Mouse (Mus musculus): ENCODE data around the gene Kirrel. TPM values are rescaled to one million over a fixed set of nuclear protein-coding genes. Genes with fewer than 3 reads are reported as not detected.

The Kirrel gene
- polyA plus RNA-seq, 1 experiment from 2014 or later: 11.0 TPM

GRCm38 (mm10) chr3:87194591-87194990, 20.0 kb upstream of the Kirrel start:
- H3K36me3 ChIP-seq (ENCODE audit: control insufficient read depth, insufficient read depth, low read length): no peaks in the 10 kb centered on the region
- no peaks in the 10 kb centered on the region for H3K27me3 ChIP-seq (ENCODE audit: control insufficient read depth, insufficient read depth, low read length)
- no peak overlapping the region for H3K9ac ChIP-seq (ENCODE audit: low read length)
- ATAC-seq (ENCODE audit: insufficient read depth, low FRiP score, low TSS enrichment) (no peak), DNase-seq (ENCODE audit: low spot score) (no peak)
- no peak overlapping the region for H3K4me3 ChIP-seq (ENCODE audit: low read depth, low read length)
- H3K9me3 ChIP-seq (ENCODE audit: control insufficient read depth, low read length): no peaks in the 10 kb centered on the region
- WGBS: 91% methylated on average over 2 of the region's 2 CpGs
- no peak overlapping the region for H3K27ac ChIP-seq (ENCODE audit: low read depth, low read length)
- H3K4me1 ChIP-seq (ENCODE audit: control insufficient read depth, insufficient read depth, low read length): no peaks in the 10 kb centered on the region
- no peak overlapping the region for H3K4me2 ChIP-seq (ENCODE audit: low read depth)

- H3K4me2 ChIP-seq (ENCODE audit: low read depth): no peak overlapping the region
- H3K4me1 ChIP-seq (ENCODE audit: control insufficient read depth, insufficient read depth, low read length): no peaks in the 10 kb centered on the region
- H3K27me3 ChIP-seq (ENCODE audit: control insufficient read depth, insufficient read depth, low read length): no peaks in the 10 kb centered on the region
- 63% methylated on average over 1 of the region's 1 CpGs for WGBS
- H3K9me3 ChIP-seq (ENCODE audit: control insufficient read depth, low read length): no peaks in the 10 kb centered on the region
- H3K4me3 ChIP-seq (ENCODE audit: low read depth, low read length): no peak overlapping the region
- ATAC-seq (ENCODE audit: insufficient read depth, low FRiP score, low TSS enrichment) (no peak), DNase-seq (ENCODE audit: low spot score) (no peak)
- no peak overlapping the region for H3K27ac ChIP-seq (ENCODE audit: low read depth, low read length)
- H3K9ac ChIP-seq (ENCODE audit: low read length): no peak overlapping the region
- H3K36me3 ChIP-seq (ENCODE audit: control insufficient read depth, insufficient read depth, low read length): no peaks in the 10 kb centered on the region
Measured at GRCm38 (mm10) chr3:87193756-87194155, 19.2 kb upstream of the Kirrel start.

- H3K36me3 ChIP-seq (ENCODE audit: control insufficient read depth, insufficient read depth, low read length): no peaks in the 10 kb centered on the region
- H3K27me3 ChIP-seq (ENCODE audit: control insufficient read depth, insufficient read depth, low read length): no peaks in the 10 kb centered on the region
- H3K4me2 ChIP-seq (ENCODE audit: low read depth): no peak overlapping the region
- H3K9ac ChIP-seq (ENCODE audit: low read length): no peak overlapping the region
- ATAC-seq (ENCODE audit: insufficient read depth, low FRiP score, low TSS enrichment) (no peak), DNase-seq (ENCODE audit: low spot score) (no peak)
- 54% methylated on average over 6 of the region's 6 CpGs for WGBS
- H3K4me1 ChIP-seq (ENCODE audit: control insufficient read depth, insufficient read depth, low read length): no peaks in the 10 kb centered on the region
- no peak overlapping the region for H3K4me3 ChIP-seq (ENCODE audit: low read depth, low read length)
- no peak overlapping the region for H3K27ac ChIP-seq (ENCODE audit: low read depth, low read length)
- no peaks in the 10 kb centered on the region for H3K9me3 ChIP-seq (ENCODE audit: control insufficient read depth, low read length)
Measured at GRCm38 (mm10) chr3:87193352-87193751, 18.8 kb upstream of the Kirrel start.

- WGBS: 84% methylated on average over 4 of the region's 4 CpGs
- Histone ChIP-seq H3K4me3 (ENCODE audit: low read depth, low read length) (no peak overlapping the region), H3K27me3 (ENCODE audit: control insufficient read depth, insufficient read depth, low read length) (no peaks in the 10 kb centered on the region), H3K27ac (ENCODE audit: low read depth, low read length) (no peak overlapping the region), H3K4me2 (ENCODE audit: low read depth) (no peak overlapping the region), H3K9ac (ENCODE audit: low read length) (no peak overlapping the region), H3K4me1 (ENCODE audit: control insufficient read depth, insufficient read depth, low read length) (peaks cover 8% of the 10 kb centered on the region), H3K36me3 (ENCODE audit: control insufficient read depth, insufficient read depth, low read length) (no peaks in the 10 kb centered on the region), H3K9me3 (ENCODE audit: control insufficient read depth, low read length) (no peaks in the 10 kb centered on the region)
- no peak for DNase-seq (ENCODE audit: low spot score)
- no peak for ATAC-seq (ENCODE audit: insufficient read depth, low FRiP score, low TSS enrichment)
Measured at GRCm38 (mm10) chr3:87176687-87177086, 2.1 kb upstream of the Kirrel start.

- Histone ChIP-seq H3K36me3 (ENCODE audit: control insufficient read depth, insufficient read depth, low read length) (no peaks in the 10 kb centered on the region), H3K27ac (ENCODE audit: low read depth, low read length) (no peak overlapping the region), H3K9ac (ENCODE audit: low read length) (no peak overlapping the region), H3K4me1 (ENCODE audit: control insufficient read depth, insufficient read depth, low read length) (peaks cover 18% of the 10 kb centered on the region), H3K4me3 (ENCODE audit: low read depth, low read length) (no peak overlapping the region), H3K27me3 (ENCODE audit: control insufficient read depth, insufficient read depth, low read length) (no peaks in the 10 kb centered on the region), H3K4me2 (ENCODE audit: low read depth) (no peak overlapping the region), H3K9me3 (ENCODE audit: control insufficient read depth, low read length) (no peaks in the 10 kb centered on the region)
- WGBS: 52% methylated on average over 3 of the region's 3 CpGs
- DNase-seq (ENCODE audit: low spot score): no peak
- ATAC-seq (ENCODE audit: insufficient read depth, low FRiP score, low TSS enrichment): no peak
Measured at GRCm38 (mm10) chr3:87175438-87175815, 880 bp upstream of the Kirrel start.

GRCm38 (mm10) chr3:87174769-87175437, 356 bp upstream of the Kirrel start:
- ATAC-seq (ENCODE audit: insufficient read depth, low FRiP score, low TSS enrichment) (no peak; the same call in 1 of the 2 replicates), DNase-seq (ENCODE audit: low spot score) (peak; percentile 53)
- Histone ChIP-seq H3K4me1 (ENCODE audit: control insufficient read depth, insufficient read depth, low read length) (peaks cover 22% of the 10 kb centered on the region), H3K27me3 (ENCODE audit: control insufficient read depth, insufficient read depth, low read length) (no peaks in the 10 kb centered on the region), H3K9ac (ENCODE audit: low read length) (peak overlapping the region; percentile 43), H3K36me3 (ENCODE audit: control insufficient read depth, insufficient read depth, low read length) (no peaks in the 10 kb centered on the region), H3K4me3 (ENCODE audit: low read depth, low read length) (peak overlapping the region; percentile 62), H3K27ac (ENCODE audit: low read depth, low read length) (peak overlapping the region; percentile 54; the same call in 1 of the 2 replicates), H3K9me3 (ENCODE audit: control insufficient read depth, low read length) (no peaks in the 10 kb centered on the region), H3K4me2 (ENCODE audit: low read depth) (peak overlapping the region; percentile 81)
- WGBS: 3% methylated on average over 24 of the region's 25 CpGs

GRCm38 (mm10) chr3:87173486-87174085, 961 bp downstream of the Kirrel start:
- H3K9me3 ChIP-seq (ENCODE audit: control insufficient read depth, low read length): no peaks in the 10 kb centered on the region
- H3K4me3 ChIP-seq (ENCODE audit: low read depth, low read length): peak overlapping the region; percentile 62
- H3K27ac ChIP-seq (ENCODE audit: low read depth, low read length): peak overlapping the region; percentile 54; the same call in 1 of the 2 replicates
- peak overlapping the region; percentile 43 for H3K9ac ChIP-seq (ENCODE audit: low read length)
- WGBS: 0% methylated on average over 8 of the region's 8 CpGs
- peaks cover 28% of the 10 kb centered on the region for H3K4me1 ChIP-seq (ENCODE audit: control insufficient read depth, insufficient read depth, low read length)
- H3K36me3 ChIP-seq (ENCODE audit: control insufficient read depth, insufficient read depth, low read length): no peaks in the 10 kb centered on the region
- ATAC-seq (ENCODE audit: insufficient read depth, low FRiP score, low TSS enrichment): no peak
- no peaks in the 10 kb centered on the region for H3K27me3 ChIP-seq (ENCODE audit: control insufficient read depth, insufficient read depth, low read length)
- peak; percentile 33 for DNase-seq (ENCODE audit: low spot score)
- H3K4me2 ChIP-seq (ENCODE audit: low read depth): peak overlapping the region; percentile 81

GRCm38 (mm10) chr3:87173103-87173444, 1.5 kb downstream of the Kirrel start:
- peak overlapping the region; percentile 81 for H3K4me2 ChIP-seq (ENCODE audit: low read depth)
- no peaks in the 10 kb centered on the region for H3K27me3 ChIP-seq (ENCODE audit: control insufficient read depth, insufficient read depth, low read length)
- peak overlapping the region; percentile 1; the same call in 1 of the 2 replicates for H3K27ac ChIP-seq (ENCODE audit: low read depth, low read length)
- ATAC-seq (ENCODE audit: insufficient read depth, low FRiP score, low TSS enrichment) (0 out of 2 replicates have a peak, but pooled peaks have one; percentile 2), DNase-seq (ENCODE audit: low spot score) (no peak)
- H3K9ac ChIP-seq (ENCODE audit: low read length): peak overlapping the region; percentile 43
- H3K9me3 ChIP-seq (ENCODE audit: control insufficient read depth, low read length): no peaks in the 10 kb centered on the region
- no peaks in the 10 kb centered on the region for H3K36me3 ChIP-seq (ENCODE audit: control insufficient read depth, insufficient read depth, low read length)
- peak overlapping the region; percentile 62 for H3K4me3 ChIP-seq (ENCODE audit: low read depth, low read length)
- WGBS: 3% methylated on average over 2 of the region's 2 CpGs
- peaks cover 31% of the 10 kb centered on the region for H3K4me1 ChIP-seq (ENCODE audit: control insufficient read depth, insufficient read depth, low read length)
